Mouse (Mus musculus) thymus, adult 2 months (tissue): ENCODE measurements around the gene Mapkapk3. TPM values are rescaled to one million over a fixed set of nuclear protein-coding genes. Genes with fewer than 3 reads are reported as not detected.

Experiments
- DNase-seq: peaks from one replicate; pipeline ENCODE4 v3.0.0; 2021
- H3K27ac ChIP-seq: fragments of 200-500 bp; 2 replicates; pipeline ENCODE4 v1.5.1; 2012; ENCODE audit warnings: low read length, control low read depth; ENCODE audit not compliant: control insufficient read depth, insufficient read depth
- H3K27me3 ChIP-seq: fragments of 200-500 bp; 2 replicates; pipeline ENCODE4 v1.6.1; 2012; ENCODE audit warnings: mild to moderate bottlenecking, low read length, moderate library complexity, mixed read lengths; ENCODE audit not compliant: control insufficient read depth, insufficient read depth
- H3K36me3 ChIP-seq: fragments of 200-500 bp; 2 replicates; pipeline ENCODE4 v1.6.1; 2012; ENCODE audit warnings: mild to moderate bottlenecking, low read length, moderate library complexity; ENCODE audit not compliant: control insufficient read depth, insufficient read depth
- H3K4me1 ChIP-seq: fragments of 200-500 bp; replicated peaks from 2 replicates; pipeline ENCODE4 v1.6.1; 2012; ENCODE audit warnings: low read length; ENCODE audit not compliant: control insufficient read depth, insufficient read depth
- H3K4me3 ChIP-seq: fragments of 200-500 bp; 2 replicates; pipeline ENCODE4 v1.5.1; 2012; ENCODE audit warnings: mild to moderate bottlenecking, low read length, control low read depth, moderate library complexity; ENCODE audit not compliant: control insufficient read depth, insufficient read depth
- CTCF ChIP-seq: fragments of 200-500 bp; IDR thresholded peaks from 2 replicates; pipeline ENCODE4 v1.5.1; 2012; ENCODE audit warnings: mild to moderate bottlenecking, control low read depth, low read length, moderate library complexity, borderline replicate concordance; ENCODE audit not compliant: control insufficient read depth, poor library complexity, insufficient read depth; ENCODE audit errors: extremely low read depth
- POLR2A ChIP-seq: fragments of 200-500 bp; IDR thresholded peaks from 2 replicates; pipeline ENCODE4 v1.6.1; 2012; ENCODE audit warnings: mild to moderate bottlenecking, low read length, control low read depth, moderate library complexity; ENCODE audit not compliant: control insufficient read depth, poor library complexity, insufficient read depth; ENCODE audit errors: extremely low read depth
- WGBS: fragments of 180-500 bp; shearing (Covaris S2); methylation state at CpG from one replicate; pipeline ENCODE4 v1.1.7; 2018; 5-methylcytosine and 5-hydroxymethylcytosine counted together
- polyA plus RNA-seq: library from polyadenylated mRNA; depleted of rRNA; stranded (reverse); fragments of >200 nt; gene quantifications from 2 replicates; pipeline ENCODE4 v1.2.3, GENCODE M21; 2012

The Mapkapk3 gene
- polyA plus RNA-seq, 1 experiment, result 43.6 TPM

DNA sequence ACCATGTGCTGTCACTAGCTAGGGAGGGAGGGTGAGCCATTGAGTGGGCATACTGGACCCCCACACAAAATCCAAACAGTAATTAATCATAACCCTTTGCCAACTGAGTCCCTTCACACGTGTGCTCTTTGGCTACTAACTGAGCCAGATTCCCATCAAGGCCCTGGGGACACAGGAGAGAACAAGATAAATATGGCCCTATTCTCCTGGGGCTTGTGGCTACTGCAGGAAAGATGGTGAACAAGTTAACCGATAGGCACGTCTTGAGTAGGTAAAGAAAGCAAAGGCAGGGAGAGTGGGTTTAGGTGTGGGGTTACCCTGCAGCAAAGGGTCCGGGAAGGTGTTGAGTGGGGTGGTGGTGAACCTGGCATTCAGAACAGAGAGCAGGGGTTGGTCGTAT lies 14.2 kb upstream of the Mapkapk3 start:
- DNase-seq, result no peak

GRCm38 (mm10) chr9:107303121-107303820 lies 13.6 kb upstream of the Mapkapk3 start:
- TF ChIP-seq POLR2A (no peak), CTCF (no peak)
- Histone ChIP-seq H3K4me3 (no peak overlapping the region), H3K27ac (no peak overlapping the region), H3K4me1 (peaks cover 12% of the 10 kb centered on the region; the same call in 1 of the 2 replicates), H3K27me3 (no peaks in the 10 kb centered on the region), H3K36me3 (no peaks in the 10 kb centered on the region)
- 76% methylated on average over 9 of the region's 9 CpGs for WGBS
- DNase-seq, result no peak

More for the DNA sequence above, 14.2 kb upstream of the Mapkapk3 start:
- Histone ChIP-seq H3K27me3 (no peaks in the 10 kb centered on the region), H3K36me3 (no peaks in the 10 kb centered on the region), H3K4me3 (no peak overlapping the region), H3K4me1 (peaks cover 12% of the 10 kb centered on the region; the same call in 1 of the 2 replicates), H3K27ac (no peak overlapping the region)
- TF ChIP-seq CTCF (no peak), POLR2A (no peak)
- 90% methylated on average over 5 of the region's 5 CpGs for WGBS

GRCm38 (mm10) chr9:107302592-107302991 lies 12.9 kb upstream of the Mapkapk3 start:
- DNase-seq, result no peak
- TF ChIP-seq CTCF, result no peak
- no peak for TF ChIP-seq POLR2A
- H3K36me3 ChIP-seq, result no peaks in the 10 kb centered on the region
- no peaks in the 10 kb centered on the region for H3K27me3 ChIP-seq
- H3K27ac ChIP-seq, result no peak overlapping the region
- no peak overlapping the region for H3K4me3 ChIP-seq
- 92% methylated on average over 7 of the region's 7 CpGs for WGBS
- H3K4me1 ChIP-seq, result peaks cover 10% of the 10 kb centered on the region; the same call in 1 of the 2 replicates

DNA sequence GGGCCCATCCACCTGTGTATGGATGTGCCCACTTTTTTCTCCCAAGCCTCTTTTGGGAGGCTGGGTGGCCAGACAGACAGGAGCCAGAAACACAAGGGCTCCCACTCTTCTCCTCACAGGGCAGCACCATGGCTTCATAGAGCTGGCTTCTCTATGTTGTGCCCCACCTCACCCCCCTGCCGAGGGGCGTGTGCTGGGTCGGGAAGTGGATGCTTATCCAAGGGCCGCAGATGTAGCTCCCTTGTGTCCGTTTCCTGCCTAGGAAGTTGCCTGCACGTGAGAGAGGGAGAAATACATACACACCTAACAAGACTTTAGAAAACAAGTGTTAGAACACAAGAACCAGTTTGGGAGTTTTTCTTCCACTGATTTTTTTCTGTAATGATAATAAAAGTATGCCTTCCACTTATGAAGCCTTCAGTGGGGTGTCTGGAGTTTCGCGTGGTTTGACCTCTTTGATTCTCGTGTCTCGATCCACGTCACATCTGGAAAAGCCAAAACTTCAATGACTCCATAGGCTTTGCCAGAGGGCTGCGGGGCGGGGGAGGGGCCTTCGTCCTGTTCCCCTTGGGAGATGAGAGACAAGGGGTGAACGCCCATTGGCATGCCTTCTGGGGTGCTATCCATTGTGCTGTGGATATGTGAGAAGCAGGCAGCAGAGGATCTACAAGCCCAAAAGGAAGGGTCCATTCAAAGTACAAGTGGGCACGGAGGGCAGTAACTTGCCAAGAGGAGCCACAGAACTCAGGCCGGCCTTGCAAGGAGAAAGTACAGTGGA lies 12.1 kb upstream of the Mapkapk3 start:
- H3K27ac ChIP-seq, result no peak overlapping the region
- 94% methylated on average over 17 of the region's 17 CpGs for WGBS
- no peaks in the 10 kb centered on the region for H3K36me3 ChIP-seq
- no peak overlapping the region for H3K4me3 ChIP-seq
- no peak for TF ChIP-seq CTCF
- no peak for TF ChIP-seq POLR2A
- H3K4me1 ChIP-seq, result peaks cover 15% of the 10 kb centered on the region
- DNase-seq, result no peak
- H3K27me3 ChIP-seq, result no peaks in the 10 kb centered on the region; the same call in 1 of the 2 replicates

DNA sequence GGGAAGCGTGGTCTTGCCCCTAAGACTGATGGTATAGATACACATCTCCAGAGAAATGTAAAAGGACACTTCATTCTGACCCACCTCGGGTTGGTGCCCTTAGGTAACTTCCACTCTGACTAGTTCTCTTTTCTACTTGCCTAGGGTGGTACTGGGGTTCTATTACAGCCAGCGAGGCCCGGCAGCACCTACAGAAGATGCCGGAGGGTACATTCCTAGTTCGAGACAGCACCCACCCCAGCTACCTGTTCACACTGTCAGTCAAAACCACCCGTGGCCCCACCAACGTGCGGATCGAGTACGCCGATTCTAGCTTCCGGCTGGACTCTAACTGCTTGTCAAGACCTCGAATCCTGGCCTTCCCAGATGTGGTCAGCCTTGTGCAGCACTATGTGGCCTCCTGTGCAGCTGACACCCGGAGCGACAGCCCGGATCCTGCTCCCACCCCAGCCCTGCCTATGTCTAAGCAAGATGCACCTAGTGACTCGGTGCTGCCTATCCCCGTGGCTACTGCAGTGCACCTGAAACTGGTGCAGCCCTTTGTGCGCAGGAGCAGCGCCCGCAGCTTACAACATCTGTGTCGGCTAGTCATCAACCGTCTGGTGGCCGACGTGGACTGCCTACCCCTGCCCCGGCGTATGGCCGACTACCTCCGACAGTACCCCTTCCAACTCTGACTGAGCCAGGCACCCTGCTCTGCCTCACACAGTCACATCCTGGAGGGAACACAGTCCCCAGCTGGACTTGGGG lies 10.7 kb upstream of the Mapkapk3 start:
- Histone ChIP-seq H3K4me1 (peaks cover 13% of the 10 kb centered on the region), H3K36me3 (no peaks in the 10 kb centered on the region), H3K27ac (no peak overlapping the region), H3K4me3 (no peak overlapping the region), H3K27me3 (no peaks in the 10 kb centered on the region; the same call in 1 of the 2 replicates)
- DNase-seq, result no peak
- 94% methylated on average over 30 of the region's 30 CpGs for WGBS
- TF ChIP-seq CTCF (no peak), POLR2A (no peak)

GRCm38 (mm10) chr9:107299783-107300182 lies 10.1 kb upstream of the Mapkapk3 start:
- Histone ChIP-seq H3K27ac (no peak overlapping the region), H3K36me3 (no peaks in the 10 kb centered on the region), H3K4me3 (no peak overlapping the region), H3K4me1 (peaks cover 14% of the 10 kb centered on the region), H3K27me3 (no peaks in the 10 kb centered on the region; the same call in 1 of the 2 replicates)
- TF ChIP-seq POLR2A, result no peak
- no peak for TF ChIP-seq CTCF
- WGBS, result 95% methylated on average over 7 of the region's 7 CpGs
- DNase-seq, result no peak
